Mouse (Mus musculus) kidney, adult 2 months (tissue): ENCODE data around the gene Gm16503. TPM values are rescaled to one million over a fixed set of nuclear protein-coding genes. Genes with fewer than 3 reads are reported as not detected.
"Not testable (repeated sequence)": the region's sequence is repeated elsewhere in the genome, so short reads cannot be mapped to it uniquely, and the experiment has no call there.

Experiments
- DNase-seq: peaks from one replicate; pipeline ENCODE4 v3.0.0; 2021
- H3K27ac ChIP-seq: fragments of 200-500 bp; 2 replicates; pipeline ENCODE4 v1.5.1; 2012; ENCODE audit warnings: low read depth, low read length, control low read depth, inconsistent platforms; ENCODE audit not compliant: insufficient read depth
- H3K27me3 ChIP-seq: fragments of 200-500 bp; replicated peaks from 2 replicates; pipeline ENCODE4 v1.6.1; 2012; ENCODE audit warnings: mild to moderate bottlenecking, moderate library complexity, low read length, inconsistent platforms; ENCODE audit not compliant: control insufficient read depth, insufficient read depth
- H3K36me3 ChIP-seq: fragments of 200-500 bp; 2 replicates; pipeline ENCODE4 v1.6.1; 2012; ENCODE audit warnings: mild to moderate bottlenecking, moderate library complexity, low read length, inconsistent platforms; ENCODE audit not compliant: control insufficient read depth, insufficient read depth
- H3K4me1 ChIP-seq: fragments of 200-500 bp; 2 replicates; pipeline ENCODE4 v1.6.1; 2011; ENCODE audit warnings: low read length; ENCODE audit not compliant: control insufficient read depth, insufficient read depth
- H3K4me3 ChIP-seq: fragments of 200-500 bp; 2 replicates; pipeline ENCODE4 v1.5.1; 2011; ENCODE audit warnings: mild to moderate bottlenecking, low read depth, low read length, control low read depth; ENCODE audit not compliant: insufficient read depth
- CTCF ChIP-seq: fragments of 200-500 bp; conservative IDR thresholded peaks from 2 replicates; pipeline ENCODE4 v1.5.1; 2011; ENCODE audit warnings: low read depth, mild to moderate bottlenecking, control low read depth, low read length, moderate library complexity, mixed read lengths; ENCODE audit not compliant: insufficient read depth, insufficient read length
- POLR2A ChIP-seq: fragments of 200-500 bp; IDR thresholded peaks from one replicate; pipeline ENCODE4 v1.6.1; 2011; ENCODE audit warnings: low read depth, low read length, control low read depth
- WGBS: fragments of 180-500 bp; shearing (Covaris S2); methylation state at CpG from one replicate; pipeline ENCODE4 v1.1.7; 2018; 5-methylcytosine and 5-hydroxymethylcytosine counted together
- polyA plus RNA-seq: library from polyadenylated mRNA; depleted of rRNA; stranded (reverse); fragments of >200 nt; gene quantifications from 2 replicates; pipeline ENCODE4 v1.2.3, GENCODE M21; 2012; rRNA removed

Gene Gm16503
- polyA plus RNA-seq, 1 experiment: 0.02 TPM

DNA sequence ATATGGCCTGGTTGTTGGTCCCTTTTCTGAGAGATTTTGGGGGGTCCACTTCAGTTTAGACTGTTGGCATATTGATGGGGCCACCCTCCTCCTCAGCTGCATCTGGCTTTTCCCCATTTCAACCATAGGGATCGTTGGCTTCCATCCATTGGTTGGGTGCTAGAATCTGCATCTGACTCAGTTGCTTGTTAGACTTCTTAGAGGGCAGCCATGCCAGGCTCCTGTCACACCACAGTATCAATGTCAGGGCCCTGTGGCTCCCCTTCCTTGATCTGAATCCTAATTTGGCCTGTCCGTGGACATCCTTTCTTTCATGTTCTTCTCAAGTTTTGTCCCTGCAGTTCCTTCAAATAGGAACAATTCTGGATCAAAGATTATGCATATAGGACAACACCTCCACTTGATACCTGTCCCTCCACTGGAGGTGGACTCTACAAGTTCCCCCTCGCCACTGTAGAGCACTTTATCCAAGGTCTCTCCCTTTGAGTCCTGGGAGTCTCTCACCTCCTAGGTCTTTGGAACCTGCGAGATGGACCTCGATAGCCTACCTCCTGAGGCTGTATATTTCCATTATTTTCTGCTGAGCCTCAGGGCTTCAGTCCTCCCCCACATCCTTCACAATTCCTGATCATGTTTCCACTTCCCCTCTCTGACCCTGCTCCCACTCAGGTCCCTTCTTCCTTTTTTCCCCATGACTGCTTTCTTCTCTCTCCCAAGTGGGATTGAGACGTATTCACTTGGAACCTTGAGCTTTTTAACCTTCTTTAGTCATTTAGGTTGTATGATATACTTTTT lies 25.6 kb downstream of the Gm16503 start:
- H3K27me3 ChIP-seq: no peaks in the 10 kb centered on the region
- H3K27ac ChIP-seq: no peak overlapping the region
- H3K4me1 ChIP-seq: no peaks in the 10 kb centered on the region
- H3K4me3 ChIP-seq: no peak overlapping the region
- TF ChIP-seq CTCF: no peak
- TF ChIP-seq POLR2A: no peak
- no peak for DNase-seq
- no peaks in the 10 kb centered on the region for H3K36me3 ChIP-seq
- WGBS: 63% methylated on average over 6 of the region's 6 CpGs

DNA sequence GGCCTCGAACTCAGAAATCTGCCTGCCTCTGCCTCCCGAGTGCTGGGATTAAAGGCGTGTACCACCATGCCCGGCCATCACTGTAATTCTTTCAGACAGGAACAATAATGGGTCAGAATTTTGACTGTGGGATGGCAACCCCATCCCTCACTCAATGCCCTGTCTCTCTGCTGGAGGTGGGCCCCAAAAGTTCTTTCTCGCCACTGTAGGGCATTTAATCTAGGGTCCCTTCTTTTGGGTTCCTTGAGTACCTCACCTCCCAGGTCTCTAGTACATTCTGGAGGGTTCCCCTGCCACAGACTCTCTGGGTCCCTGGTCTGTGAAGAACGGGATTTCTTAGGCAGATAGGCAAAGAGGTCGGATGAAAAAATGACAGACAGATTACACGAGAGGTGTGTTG lies 31.1 kb downstream of the Gm16503 start:
- not testable (repeated sequence) for H3K4me3 ChIP-seq, H3K36me3 ChIP-seq, H3K4me1 ChIP-seq, H3K27ac ChIP-seq, H3K27me3 ChIP-seq, DNase-seq
- WGBS: 85% methylated on average over 8 of the region's 8 CpGs

DNA sequence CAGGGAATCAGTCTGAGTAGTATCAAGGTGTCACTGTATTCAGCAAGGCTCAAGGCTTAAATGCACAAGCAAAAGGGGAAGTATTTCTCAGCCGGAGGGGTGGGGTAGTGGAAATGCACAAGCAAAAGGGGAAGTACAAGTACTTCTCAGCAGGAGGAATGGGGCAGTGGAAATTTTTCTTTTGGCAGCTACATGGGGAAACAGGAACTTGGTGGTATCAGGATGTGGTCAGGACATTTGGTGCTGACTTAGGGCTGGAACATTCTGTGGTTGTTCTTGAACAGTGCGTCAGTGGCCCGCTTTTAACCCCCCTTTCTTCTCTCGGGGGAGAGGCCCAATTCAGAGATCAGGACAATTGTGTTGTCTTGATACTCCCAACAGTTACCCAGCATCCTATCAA lies 39.4 kb downstream of the Gm16503 start:
- not testable (repeated sequence) for H3K4me3 ChIP-seq, DNase-seq, H3K27me3 ChIP-seq, H3K27ac ChIP-seq, H3K4me1 ChIP-seq, H3K36me3 ChIP-seq
- WGBS: 90% methylated on average over 4 of the region's 4 CpGs

DNA sequence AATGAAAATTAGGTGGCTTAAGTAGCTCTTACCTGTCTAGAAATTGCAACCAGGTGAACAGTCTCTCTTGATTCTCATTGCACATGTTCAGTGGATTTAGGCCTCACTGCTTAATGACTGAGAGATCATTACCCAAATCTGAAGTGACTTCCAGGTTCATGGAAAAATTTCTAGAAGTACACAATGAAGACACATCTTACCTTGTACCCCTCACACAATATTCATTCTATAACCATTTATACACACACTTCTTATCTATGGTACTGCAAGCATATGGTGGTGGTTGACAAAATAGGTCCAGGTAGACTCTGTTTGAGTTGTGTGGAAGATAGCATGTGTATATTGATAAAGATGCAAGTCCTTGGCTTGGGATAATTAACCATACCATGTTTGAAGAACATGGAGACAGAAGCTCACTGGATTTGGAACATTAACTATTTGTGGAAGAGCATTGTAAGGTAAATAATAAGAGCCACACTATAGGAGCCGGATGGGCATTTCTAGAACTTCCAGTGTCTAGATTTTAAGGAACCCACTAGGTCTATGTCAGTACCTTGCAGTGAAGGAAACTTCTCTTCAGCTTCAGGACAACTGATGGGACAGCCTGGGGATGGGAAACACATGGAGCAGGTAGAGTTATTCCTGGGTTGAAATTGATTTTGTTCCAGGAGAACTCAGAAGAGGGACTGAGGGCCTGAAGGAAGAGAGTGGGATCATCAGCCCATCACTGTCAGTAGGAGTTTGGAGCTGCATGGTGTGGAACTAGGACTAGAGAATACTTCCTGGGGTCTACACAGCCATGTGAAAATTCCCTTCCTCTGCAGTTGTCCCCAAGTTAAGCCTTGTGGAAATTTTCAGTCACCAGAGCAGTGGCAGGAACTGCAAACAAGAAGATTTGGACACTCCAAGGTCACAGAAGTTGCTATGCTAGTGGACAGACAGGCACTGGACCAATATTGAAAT lies 46.8 kb downstream of the Gm16503 start:
- H3K4me3 ChIP-seq: no peak overlapping the region

More for the DNA sequence above, 46.8 kb downstream of the Gm16503 start:
- WGBS: 53% methylated on average over 1 of the region's 1 CpGs
- Histone ChIP-seq H3K27me3 (no peaks in the 10 kb centered on the region), H3K36me3 (no peaks in the 10 kb centered on the region), H3K4me1 (no peaks in the 10 kb centered on the region), H3K27ac (no peak overlapping the region)
- TF ChIP-seq CTCF: no peak
- no peak for TF ChIP-seq POLR2A
- DNase-seq: no peak

Other genes starting within 250 kb of the Gm16503 start
- gene Zfp988, start 234.5 kb upstream of the Gm16503 start, polyA plus RNA-seq: not detected in 2 replicates
- not detected in 2 replicates for gene Zfp978, start 178.9 kb upstream of the Gm16503 start, polyA plus RNA-seq
- gene Zfp982, start 47.8 kb upstream of the Gm16503 start, polyA plus RNA-seq: 0.14 and 0.16 TPM in 2 replicates
- gene Zfp985, start 13.1 kb downstream of the Gm16503 start, polyA plus RNA-seq: not detected in 2 replicates
- gene Zfp979, start 102.3 kb downstream of the Gm16503 start, polyA plus RNA-seq: 0.08 and 0.31 TPM in 2 replicates
- gene Zfp534, start 162.3 kb downstream of the Gm16503 start, polyA plus RNA-seq: not detected in 2 replicates